Mouse (Mus musculus): ENCODE measurements around the gene Gm21885. TPM values are rescaled to one million over a fixed set of nuclear protein-coding genes. Genes with fewer than 3 reads are reported as not detected.

The Gm21885 gene
- polyA plus RNA-seq, 1 experiment: not detected

DNA sequence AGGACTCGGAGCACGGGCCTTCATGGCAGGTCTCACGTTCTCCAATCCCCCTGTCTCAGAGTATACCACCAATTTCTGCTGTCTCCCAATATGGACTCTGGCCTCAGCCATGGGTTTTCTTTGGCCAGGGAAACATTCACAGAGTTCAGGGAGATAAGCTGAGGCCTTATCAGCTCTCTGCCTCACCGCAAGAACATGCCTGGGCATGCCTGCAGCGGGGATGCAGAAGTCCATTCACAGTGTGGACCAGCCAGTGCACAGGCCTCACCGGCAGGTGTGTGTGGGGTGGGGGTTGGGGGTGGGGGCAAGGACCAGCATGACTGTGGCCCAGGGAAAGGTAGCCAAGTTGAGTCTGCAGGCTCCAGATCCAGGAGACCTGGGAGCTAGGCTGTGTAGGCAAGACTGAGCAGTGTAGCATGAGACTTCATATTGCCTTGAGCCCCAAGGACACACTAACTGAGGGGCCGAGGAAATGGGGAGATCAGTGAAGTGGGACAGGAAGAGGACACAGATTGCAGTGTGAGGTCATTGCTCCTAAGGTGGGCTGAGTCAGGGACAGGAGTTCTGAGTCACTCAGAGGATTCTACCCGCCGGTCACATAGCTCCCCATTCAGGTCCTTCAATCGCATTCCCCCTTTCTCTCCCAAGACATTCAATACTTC is 7.3 kb upstream of the Gm21885 start:
- Histone ChIP-seq H3K36me3 (ENCODE audit: control insufficient read depth, insufficient read depth, low read length) (no peaks in the 10 kb centered on the region), H3K4me3 (ENCODE audit: control insufficient read depth, insufficient read depth, low read length) (no peak overlapping the region), H3K4me1 (replicated peaks; ENCODE audit: control insufficient read depth, insufficient read depth, low read length) (peaks cover 12% of the 10 kb centered on the region; the same call in 1 of the 2 replicates), H3K27me3 (ENCODE audit: control insufficient read depth, insufficient read depth, low read length) (no peaks in the 10 kb centered on the region), H3K27ac (ENCODE audit: control insufficient read depth, insufficient read depth, low read length) (no peak overlapping the region)
- DNase-seq: no peak
- 91% methylated on average over 10 of the region's 10 CpGs for WGBS
- TF ChIP-seq POLR2A (IDR thresholded peaks at IDR 0.05; ENCODE audit: control insufficient read depth, extremely low read depth, insufficient read depth, low read length, poor library complexity) (no peak), CTCF (IDR thresholded peaks at IDR 0.05; ENCODE audit: borderline replicate concordance, control insufficient read depth, extremely low read depth, insufficient read depth, low read length, poor library complexity) (no peak)

GRCm38 (mm10) chr11:94275226-94275625 is 6.4 kb upstream of the Gm21885 start:
- DNase-seq: no peak
- WGBS: 87% methylated on average over 7 of the region's 7 CpGs
- no peak for TF ChIP-seq CTCF (IDR thresholded peaks at IDR 0.05; ENCODE audit: borderline replicate concordance, control insufficient read depth, extremely low read depth, insufficient read depth, low read length, poor library complexity)
- no peaks in the 10 kb centered on the region for H3K36me3 ChIP-seq (ENCODE audit: control insufficient read depth, insufficient read depth, low read length)
- H3K4me1 ChIP-seq (replicated peaks; ENCODE audit: control insufficient read depth, insufficient read depth, low read length): peaks cover 12% of the 10 kb centered on the region; the same call in 1 of the 2 replicates
- no peak overlapping the region for H3K4me3 ChIP-seq (ENCODE audit: control insufficient read depth, insufficient read depth, low read length)
- H3K27me3 ChIP-seq (ENCODE audit: control insufficient read depth, insufficient read depth, low read length): no peaks in the 10 kb centered on the region
- no peak overlapping the region for H3K27ac ChIP-seq (ENCODE audit: control insufficient read depth, insufficient read depth, low read length)

DNA sequence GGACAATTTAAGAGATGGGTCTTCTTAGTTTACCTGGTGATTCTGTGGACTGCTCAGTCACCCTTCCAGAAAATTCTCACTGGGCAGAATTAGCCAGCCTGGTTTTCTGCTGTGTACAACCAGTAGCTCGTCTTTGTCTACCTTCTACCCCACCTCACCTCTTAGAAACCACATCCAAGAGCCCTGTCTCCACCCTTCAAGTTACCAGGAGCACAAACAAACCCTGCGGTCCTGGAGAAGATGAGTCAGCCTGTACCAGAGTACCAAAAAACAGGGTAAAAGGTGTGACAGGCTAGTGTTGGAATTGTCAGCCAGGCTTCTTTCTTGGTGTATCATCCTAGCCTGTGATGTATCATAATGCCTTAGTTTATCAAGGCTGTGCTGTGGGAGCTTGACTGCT is 6.0 kb upstream of the Gm21885 start:
- Histone ChIP-seq H3K36me3 (ENCODE audit: control insufficient read depth, insufficient read depth, low read length) (no peaks in the 10 kb centered on the region), H3K4me3 (ENCODE audit: control insufficient read depth, insufficient read depth, low read length) (no peak overlapping the region), H3K27ac (ENCODE audit: control insufficient read depth, insufficient read depth, low read length) (no peak overlapping the region), H3K27me3 (ENCODE audit: control insufficient read depth, insufficient read depth, low read length) (no peaks in the 10 kb centered on the region), H3K4me1 (replicated peaks; ENCODE audit: control insufficient read depth, insufficient read depth, low read length) (peaks cover 12% of the 10 kb centered on the region; the same call in 1 of the 2 replicates)
- no peak for TF ChIP-seq CTCF (IDR thresholded peaks at IDR 0.05; ENCODE audit: borderline replicate concordance, control insufficient read depth, extremely low read depth, insufficient read depth, low read length, poor library complexity)
- TF ChIP-seq POLR2A (IDR thresholded peaks at IDR 0.05; ENCODE audit: control insufficient read depth, extremely low read depth, insufficient read depth, low read length, poor library complexity): no peak
- 18% methylated on average over 2 of the region's 2 CpGs for WGBS
- DNase-seq: no peak

GRCm38 (mm10) chr11:94276869-94277337 is 4.8 kb upstream of the Gm21885 start:
- no peaks in the 10 kb centered on the region for H3K36me3 ChIP-seq (ENCODE audit: control insufficient read depth, insufficient read depth, low read length)
- WGBS: 8% methylated on average over 20 of the region's 20 CpGs
- peaks cover 12% of the 10 kb centered on the region; the same call in 1 of the 2 replicates for H3K4me1 ChIP-seq (replicated peaks; ENCODE audit: control insufficient read depth, insufficient read depth, low read length)

GRCm38 (mm10) chr11:94282291-94282690 is 618 bp downstream of the Gm21885 start:
- DNase-seq: no peak
- no peak for TF ChIP-seq CTCF (IDR thresholded peaks at IDR 0.05; ENCODE audit: borderline replicate concordance, control insufficient read depth, extremely low read depth, insufficient read depth, low read length, poor library complexity)
- TF ChIP-seq POLR2A (IDR thresholded peaks at IDR 0.05; ENCODE audit: control insufficient read depth, extremely low read depth, insufficient read depth, low read length, poor library complexity): no peak
- H3K27ac ChIP-seq (ENCODE audit: control insufficient read depth, insufficient read depth, low read length): no peak overlapping the region
- H3K4me3 ChIP-seq (ENCODE audit: control insufficient read depth, insufficient read depth, low read length): no peak overlapping the region
- H3K4me1 ChIP-seq (replicated peaks; ENCODE audit: control insufficient read depth, insufficient read depth, low read length): peaks cover 3% of the 10 kb centered on the region; the same call in 1 of the 2 replicates
- 80% methylated on average over 5 of the region's 5 CpGs for WGBS
- 0 out of 2 replicates have a peak, but pooled peaks cover 9% of the 10 kb centered on the region for H3K36me3 ChIP-seq (ENCODE audit: control insufficient read depth, insufficient read depth, low read length)
- H3K27me3 ChIP-seq (ENCODE audit: control insufficient read depth, insufficient read depth, low read length): no peaks in the 10 kb centered on the region

More at GRCm38 (mm10) chr11:94276869-94277337, 4.8 kb upstream of the Gm21885 start:
- Histone ChIP-seq H3K27me3 (ENCODE audit: control insufficient read depth, insufficient read depth, low read length) (no peaks in the 10 kb centered on the region), H3K27ac (ENCODE audit: control insufficient read depth, insufficient read depth, low read length) (no peak overlapping the region), H3K4me3 (ENCODE audit: control insufficient read depth, insufficient read depth, low read length) (no peak overlapping the region)
- DNase-seq: peak; percentile 80
- TF ChIP-seq CTCF (IDR thresholded peaks at IDR 0.05; ENCODE audit: borderline replicate concordance, control insufficient read depth, extremely low read depth, insufficient read depth, low read length, poor library complexity) (peak; percentile 94), POLR2A (IDR thresholded peaks at IDR 0.05; ENCODE audit: control insufficient read depth, extremely low read depth, insufficient read depth, low read length, poor library complexity) (no peak)

GRCm38 (mm10) chr11:94283536-94284099 is 1.9 kb downstream of the Gm21885 start:
- 97% methylated on average over 6 of the region's 6 CpGs for WGBS
- H3K4me3 ChIP-seq (ENCODE audit: control insufficient read depth, insufficient read depth, low read length): no peak overlapping the region

More at GRCm38 (mm10) chr11:94283536-94284099, 1.9 kb downstream of the Gm21885 start:
- H3K36me3 ChIP-seq (ENCODE audit: control insufficient read depth, insufficient read depth, low read length): peaks cover 18% of the 10 kb centered on the region
- H3K27ac ChIP-seq (ENCODE audit: control insufficient read depth, insufficient read depth, low read length): no peak overlapping the region
- H3K27me3 ChIP-seq (ENCODE audit: control insufficient read depth, insufficient read depth, low read length): no peaks in the 10 kb centered on the region
- TF ChIP-seq CTCF (IDR thresholded peaks at IDR 0.05; ENCODE audit: borderline replicate concordance, control insufficient read depth, extremely low read depth, insufficient read depth, low read length, poor library complexity): no peak
- no peak for TF ChIP-seq POLR2A (IDR thresholded peaks at IDR 0.05; ENCODE audit: control insufficient read depth, extremely low read depth, insufficient read depth, low read length, poor library complexity)
- no peaks in the 10 kb centered on the region for H3K4me1 ChIP-seq (replicated peaks; ENCODE audit: control insufficient read depth, insufficient read depth, low read length)
- no peak for DNase-seq
